Mouse (Mus musculus): ENCODE data around the gene Lama2.
"Not testable (repeated sequence)": the region's sequence is repeated elsewhere in the genome, so short reads cannot be mapped to it uniquely, and the experiment has no call there.

Lama2 gene

GRCm38 (mm10) chr10:26936056-26936455 lies 683.5 kb downstream of the Lama2 start:
- DNase-seq (ENCODE audit: low spot score in 2 of 2) = not testable (repeated sequence)
